Mouse (Mus musculus) adrenal gland, adult 2 months (tissue): ENCODE data around the gene Itga5. TPM values are rescaled to one million over a fixed set of nuclear protein-coding genes. Genes with fewer than 3 reads are reported as not detected.
A peak's percentile ranks its signal among the peaks of the same experiment; 100 is the strongest.

Experiments used
- DNase-seq: peaks from one replicate; pipeline ENCODE4 v3.0.0; 2021
- polyA plus RNA-seq: library from polyadenylated mRNA; depleted of rRNA; stranded (reverse); fragments of >200 nt; gene quantifications from 2 replicates; pipeline ENCODE4 v1.2.3, GENCODE M21; 2012
- total RNA-seq, 2 experiments: library from RNA; stranded (reverse); gene quantifications; 2 replicates each; pipeline ENCODE4 v1.2.3; 2021

The Itga5 gene
- total and polyA plus RNA-seq, 3 experiments, result 28.4 to 36.0 (median 33.7) TPM

DNA sequence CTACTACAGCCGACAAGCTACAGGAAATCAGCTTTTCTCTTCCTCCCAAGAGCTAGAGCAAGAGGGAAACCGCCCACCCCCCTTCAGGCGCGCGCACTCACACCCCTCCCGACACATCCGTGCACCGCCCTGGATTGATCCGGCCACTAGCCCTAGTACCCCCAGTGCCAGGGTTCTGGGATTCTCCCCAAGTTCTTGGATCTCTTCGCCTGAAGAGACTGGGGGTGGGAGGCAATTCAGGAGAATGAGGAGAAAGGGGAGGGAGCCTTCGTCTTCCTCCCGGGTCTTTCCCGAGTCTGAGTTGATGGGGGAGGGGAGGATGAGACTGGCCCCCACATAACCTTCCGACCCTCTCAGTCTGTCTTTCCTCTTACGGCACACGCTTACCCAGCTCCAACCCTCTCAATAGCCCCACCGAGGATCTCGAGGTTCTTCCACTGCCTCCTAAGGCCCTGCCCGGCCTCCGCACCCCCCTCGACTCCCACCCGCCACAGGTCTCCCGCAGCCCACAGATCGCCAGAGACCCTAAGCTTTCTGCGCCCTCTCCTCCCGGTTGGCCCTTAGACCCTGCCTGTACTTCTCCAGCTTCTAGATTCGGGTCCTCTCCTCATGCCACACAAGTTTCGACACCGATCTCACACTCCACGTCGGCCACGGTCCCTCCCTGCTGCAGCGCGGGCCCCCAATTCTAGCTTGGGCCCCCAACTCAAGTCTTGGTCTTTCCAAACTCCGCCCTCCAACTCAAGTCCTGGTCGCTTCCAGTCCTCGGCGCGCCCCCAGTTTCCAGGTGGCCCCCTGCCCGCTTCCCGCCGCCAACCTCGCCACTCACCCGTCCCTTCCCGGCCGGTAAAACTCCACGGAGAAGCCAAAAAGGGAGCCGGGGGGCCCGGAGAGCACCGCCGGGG is 840 bp downstream of the Itga5 start:
- peak; percentile 72 for DNase-seq

GRCm38 (mm10) chr15:103364761-103365160 is 1.8 kb downstream of the Itga5 start:
- no peak for DNase-seq

DNA sequence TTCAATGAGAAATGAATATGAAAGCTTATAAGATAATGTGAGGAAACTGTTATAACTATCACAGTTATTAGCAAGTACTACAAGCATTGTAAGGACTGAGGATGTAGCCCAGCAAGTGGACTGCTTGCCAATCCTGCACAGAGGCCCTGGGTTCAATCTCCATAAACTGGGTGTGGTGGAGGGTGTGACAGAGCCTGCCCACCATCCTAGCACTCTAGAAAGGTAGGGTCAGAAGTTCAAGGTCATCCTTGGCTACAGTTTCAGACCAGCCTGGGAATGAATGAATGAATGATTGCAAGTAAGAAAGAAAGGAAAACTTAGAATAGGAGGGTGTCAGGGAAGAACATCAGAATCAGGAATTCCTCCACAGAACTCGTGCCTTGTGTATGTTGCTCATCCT is 2.8 kb downstream of the Itga5 start:
- DNase-seq, result peak; percentile 2

GRCm38 (mm10) chr15:103362950-103363349 is 3.6 kb downstream of the Itga5 start:
- peak; percentile 10 for DNase-seq

- no peak for DNase-seq
These were observed 4.2 kb downstream of the Itga5 start for GRCm38 (mm10) chr15:103362333-103362732.

GRCm38 (mm10) chr15:103361269-103361668 is 5.3 kb downstream of the Itga5 start:
- DNase-seq, result peak; percentile 6

GRCm38 (mm10) chr15:103359869-103360602 is 6.5 kb downstream of the Itga5 start:
- peak; percentile 87 for DNase-seq

DNA sequence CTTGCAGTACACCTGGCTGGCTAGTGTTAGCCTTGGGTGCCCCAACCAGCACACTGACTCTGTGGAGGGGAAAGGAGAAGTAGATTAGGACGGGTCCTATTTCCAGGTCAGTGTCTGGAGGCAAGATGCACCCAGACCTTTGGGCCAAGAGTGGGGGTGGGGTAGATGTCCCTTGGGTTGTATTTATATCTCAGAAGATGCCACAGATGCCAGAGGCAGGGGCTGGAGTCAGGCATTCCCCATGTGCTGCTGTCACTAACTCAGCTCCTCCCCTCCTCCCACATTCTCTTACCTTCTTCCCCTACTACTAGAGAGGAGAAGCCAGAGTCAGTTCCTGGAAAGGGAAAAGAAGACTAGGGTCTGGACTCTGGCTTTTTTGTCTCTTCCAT is 7.4 kb downstream of the Itga5 start:
- DNase-seq, result peak; percentile 38

GRCm38 (mm10) chr15:103358278-103359121 is 8.1 kb downstream of the Itga5 start:
- DNase-seq, result peak; percentile 86

GRCm38 (mm10) chr15:103357817-103358216 is 8.7 kb downstream of the Itga5 start:
- DNase-seq, result no peak

GRCm38 (mm10) chr15:103356130-103356529 is 10.4 kb downstream of the Itga5 start:
- no peak for DNase-seq

- DNase-seq, result no peak
These were observed 11.1 kb downstream of the Itga5 start for GRCm38 (mm10) chr15:103355420-103355819.

DNA sequence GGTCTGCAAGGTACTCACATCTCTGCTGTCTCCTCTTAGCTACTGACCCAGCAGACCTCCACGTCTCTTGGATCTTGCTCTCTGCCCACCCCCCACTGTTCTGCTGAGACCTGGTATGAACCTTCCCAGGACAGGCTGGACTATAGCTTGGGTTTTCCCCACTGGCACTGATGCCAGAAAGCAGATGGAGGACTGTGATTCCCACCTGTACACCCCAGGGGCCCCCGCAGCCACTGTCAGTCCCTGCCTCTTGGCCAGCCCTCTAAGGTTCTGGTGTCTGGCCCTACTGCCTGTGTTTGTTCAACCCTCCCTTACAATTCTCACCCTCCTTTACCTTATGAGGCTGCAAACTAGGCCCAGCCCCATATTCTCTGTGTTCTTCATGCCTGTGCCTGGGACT is 11.9 kb downstream of the Itga5 start:
- no peak for DNase-seq

DNA sequence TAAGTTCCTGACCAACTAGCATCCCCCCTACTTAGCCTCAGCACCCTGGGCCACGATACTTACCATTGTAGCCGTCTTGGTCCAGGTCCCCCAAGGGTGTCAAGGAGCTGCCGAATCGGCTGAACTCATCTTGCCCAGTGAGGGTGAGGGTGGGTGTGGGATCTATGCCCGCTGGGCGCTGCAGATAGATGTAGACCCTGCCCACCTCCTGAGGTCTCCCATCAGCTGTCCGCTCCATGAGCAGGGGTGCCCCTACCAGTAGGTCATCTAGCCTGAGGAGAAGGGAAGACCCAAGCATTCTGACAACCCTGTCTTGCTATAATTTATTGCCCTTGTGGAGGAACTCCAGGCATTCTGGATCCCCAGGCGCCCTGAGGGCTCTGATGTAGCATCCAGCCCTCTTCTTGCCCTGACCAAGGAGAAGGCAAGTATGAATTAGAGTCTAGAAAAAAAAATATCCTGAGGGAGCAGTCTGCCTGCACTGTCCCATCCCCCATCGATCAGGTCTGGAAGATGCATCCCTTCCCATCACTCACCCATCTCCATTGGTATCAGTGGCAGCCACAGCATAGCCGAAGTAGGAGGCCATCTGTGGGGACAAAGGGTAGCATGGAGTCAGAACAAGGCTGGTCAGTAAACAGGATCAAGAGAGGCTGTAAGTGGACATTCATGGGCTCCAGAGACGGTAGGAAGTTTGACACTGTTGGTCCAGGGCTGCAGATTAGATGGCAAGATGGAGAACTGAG is 12.9 kb downstream of the Itga5 start:
- DNase-seq, result peak; percentile 6

DNA sequence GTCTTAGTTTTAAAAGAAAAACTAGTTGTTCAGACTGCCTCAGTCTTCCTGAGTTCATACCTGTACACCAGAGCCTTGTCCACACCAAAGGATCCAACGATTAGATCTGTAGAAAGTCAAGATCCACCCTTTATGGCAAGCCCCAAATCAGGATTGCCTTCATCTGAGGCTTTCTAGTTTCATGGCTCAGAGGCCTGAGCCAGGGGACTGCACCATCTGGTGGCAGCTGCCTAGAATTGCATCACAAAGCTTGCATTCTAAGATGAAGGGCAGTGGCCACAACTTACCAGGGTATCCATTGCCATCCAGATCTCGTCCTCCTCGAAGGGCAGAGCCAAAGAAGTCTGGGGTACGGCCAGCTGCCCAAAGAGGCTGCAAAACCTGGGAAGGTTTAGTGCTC is 13.7 kb downstream of the Itga5 start:
- peak; percentile 65 for DNase-seq

- peak; percentile 65 for DNase-seq
These were observed 19.3 kb downstream of the Itga5 start for GRCm38 (mm10) chr15:103347275-103347684.

- no peak for DNase-seq
These were observed 20.8 kb downstream of the Itga5 start for GRCm38 (mm10) chr15:103345789-103346188.

GRCm38 (mm10) chr15:103343556-103343955 is 23.0 kb downstream of the Itga5 start:
- DNase-seq, result no peak

DNA sequence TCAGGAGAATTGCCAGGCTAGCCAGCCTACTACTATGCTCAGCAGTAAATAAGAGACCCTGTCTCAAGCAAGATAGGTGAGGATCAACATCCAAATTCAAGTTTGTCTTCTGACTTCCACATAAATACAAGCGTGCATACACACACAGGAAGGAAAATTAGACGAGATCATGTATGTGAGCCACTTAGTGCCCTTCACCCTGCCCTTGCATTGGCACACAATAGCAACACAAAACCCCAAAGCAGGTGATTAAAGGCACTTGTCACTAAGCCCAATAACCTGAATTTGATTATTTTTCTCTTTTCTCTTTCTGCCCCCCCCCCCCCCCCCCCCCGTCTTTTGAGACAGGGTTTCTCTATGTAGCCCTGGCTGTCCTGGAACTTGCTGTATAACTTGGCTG is 23.6 kb downstream of the Itga5 start:
- no peak for DNase-seq

- DNase-seq, result peak; percentile 80
These were observed 24.1 kb downstream of the Itga5 start for GRCm38 (mm10) chr15:103342415-103342814.

DNA sequence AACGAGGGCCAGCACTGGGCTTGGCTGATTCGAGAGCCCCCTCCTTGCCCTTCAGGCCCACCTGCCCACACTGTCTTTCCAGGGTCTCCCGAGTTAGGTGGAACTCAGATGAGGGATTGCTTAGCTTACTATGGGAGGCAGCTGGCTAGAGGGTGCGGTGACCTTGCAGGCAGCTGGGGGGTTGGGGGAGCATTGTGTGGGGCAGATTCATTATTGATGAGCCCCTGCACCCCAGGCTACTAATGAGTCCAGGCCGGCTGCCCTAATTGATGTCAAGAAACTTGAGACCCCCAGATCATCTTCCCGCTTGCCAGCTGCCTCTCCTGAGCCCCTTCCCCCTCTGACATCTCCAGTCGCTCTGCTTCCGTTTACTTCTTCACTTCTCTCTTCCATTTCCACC is 25.0 kb downstream of the Itga5 start:
- DNase-seq, result no peak

GRCm38 (mm10) chr15:103340786-103341185 is 25.8 kb downstream of the Itga5 start:
- DNase-seq, result no peak
